Comparison of ENCODE assay signal across 10 mouse cellular contexts in genomic region chr4:131924096-131924810, GRCm38 (mm10). TPM values are rescaled to one million over a fixed set of nuclear protein-coding genes. Genes with fewer than 3 reads are reported as not detected.
DNase-seq lines count a peak whose midpoint lies in the region; ATAC-seq and TF ChIP-seq lines count a peak whose summit lies in the region.
"Had no signal": no experiment of that assay in that cellular context is flagged by ENCODE, and none has a peak within 500 bp of the region (broad histone marks: within the 10 kb centered on the region; RNA-seq: fewer than 3 reads in every experiment).

No protein-coding gene starts in this region.

- no peak for TF ChIP-seq POLR2A in lung, adult 2 months (IDR thresholded peaks at IDR 0.05; ENCODE audit: borderline replicate concordance, extremely low read depth, low read depth, low read length)
- TF ChIP-seq POLR2A in kidney, adult 2 months (IDR thresholded peaks at IDR 0.05; ENCODE audit: low read depth, low read length) = no peak

- H3K4me1 ChIP-seq in heart, embryonic 15.5 days (replicated peaks) = peaks cover 75% of the 10 kb centered on the region
- peaks cover 3% of the 10 kb centered on the region; the same call in 1 of the 2 replicates for H3K4me1 ChIP-seq in lung, adult 2 months (ENCODE audit: control insufficient read depth, insufficient read depth, low read length)
- H3K4me1 ChIP-seq in kidney, adult 2 months (ENCODE audit: control insufficient read depth, insufficient read depth, low read length) = peaks cover 6% of the 10 kb centered on the region; the same call in 1 of the 2 replicates

- 50% methylated on average over 6 of the region's 6 CpGs for WGBS in heart, embryonic 15.5 days
- 77% methylated on average over 6 of the region's 6 CpGs for WGBS in lung, adult 2 months
- WGBS in kidney, adult 2 months = 51% methylated on average over 6 of the region's 6 CpGs

- DNase-seq in heart, adult 9 months (ENCODE audit: low spot score in 2 of 2) = no peak
- DNase-seq in lung, postnatal 36 days = peak; percentile 44
- no peak for DNase-seq in lung, adult 2 months
- peak; percentile 94 for DNase-seq in kidney, adult 2 months
- DNase-seq in kidney, postnatal 4 days = peak; percentile 66 to 79
- DNase-seq: right cerebral cortex, postnatal 25 days had no signal

- no peak overlapping the region for H3K4me2 ChIP-seq in heart, embryonic 15.5 days
- H3K4me2 ChIP-seq: forebrain, embryonic 13.5 days had no signal

- no peak overlapping the region for H3K9ac ChIP-seq in heart, embryonic 15.5 days
- H3K9ac ChIP-seq: forebrain, embryonic 13.5 days had no signal

- ATAC-seq in heart, embryonic 15.5 days (replicated peaks; ENCODE audit: insufficient number of reproducible peaks, insufficient read depth, low FRiP score, low read depth) = no peak
- no peak for ATAC-seq in erythroblast, adult 5-6 weeks (replicated peaks; ENCODE audit: low FRiP score, poor library complexity, severe bottlenecking)
- ATAC-seq: forebrain, embryonic 13.5 days had no signal

- TF ChIP-seq CTCF in lung, adult 2 months (IDR thresholded peaks at IDR 0.05; ENCODE audit: insufficient read depth, low read length) = no peak
- TF ChIP-seq CTCF in kidney, adult 2 months (conservative IDR thresholded peaks at IDR 0.05; ENCODE audit: insufficient read depth, insufficient read length, low read depth, low read length) = no peak

- no peaks in the 10 kb centered on the region for H3K9me3 ChIP-seq in heart, embryonic 15.5 days (replicated peaks)
- H3K9me3 ChIP-seq: forebrain, embryonic 13.5 days had no signal

- 0 out of 2 replicates have a peak overlapping the region, but pooled peaks have one; percentile 19 for H3K27ac ChIP-seq in heart, embryonic 15.5 days
- no peak overlapping the region for H3K27ac ChIP-seq in kidney, adult 2 months (ENCODE audit: insufficient read depth, low read depth, low read length)
- H3K27ac ChIP-seq: forebrain, embryonic 13.5 days had no signal

- H3K36me3 ChIP-seq in heart, embryonic 15.5 days = peaks cover 9% of the 10 kb centered on the region; the same call in 1 of the 2 replicates
- H3K36me3 ChIP-seq in kidney, adult 2 months (ENCODE audit: control insufficient read depth, insufficient read depth, low read length) = peaks cover 3% of the 10 kb centered on the region

- no peak overlapping the region for H3K4me3 ChIP-seq in heart, embryonic 15.5 days
- H3K4me3 ChIP-seq in lung, adult 2 months (replicated peaks; ENCODE audit: extremely low read depth, low read depth, low read length) = no peak overlapping the region
- H3K4me3 ChIP-seq in kidney, adult 2 months (ENCODE audit: insufficient read depth, low read depth, low read length) = no peak overlapping the region
- H3K4me3 ChIP-seq: forebrain, embryonic 13.5 days had no signal

- peaks cover 6% of the 10 kb centered on the region; the same call in 1 of the 2 replicates for H3K27me3 ChIP-seq in heart, embryonic 15.5 days
- H3K27me3 ChIP-seq in kidney, adult 2 months (replicated peaks; ENCODE audit: control insufficient read depth, insufficient read depth, low read length) = no peaks in the 10 kb centered on the region

RNA-seq across cellular contexts. Expression of gene Tmem200b, which starts 2.7 kb away (rescaled TPM):
- 1.2 and 2.6 TPM in 2 replicates for polyA plus RNA-seq in heart, embryonic 15.5 days (2015; fragmentation: Nextera tagmentation; extraction: Ambion mirVana)
- 24.8 and 45.1 TPM in 2 replicates for polyA plus RNA-seq in lung, adult 2 months (2012; rRNA removed)
- 11.3 and 17.0 TPM in 2 replicates for polyA plus RNA-seq in kidney, adult 2 months (2012; rRNA removed)
- not detected in 2 replicates for total RNA-seq in erythroblast, adult 5-6 weeks (2015; ENCODE audit: low replicate concordance)
- total RNA-seq in erythroblast, adult 5-6 weeks (2017; ENCODE audit: low replicate concordance) = 2.0 TPM in 1 of 2 replicates, not detected in the other
- total RNA-seq: megakaryocyte progenitor cell, adult 5-6 weeks had no signal
- polyA plus RNA-seq: forebrain, embryonic 13.5 days had no signal

RNA-seq across cellular contexts. Expression of gene Srsf4, which starts 50.8 kb away (rescaled TPM):
- polyA plus RNA-seq in heart, embryonic 15.5 days (2015; fragmentation: Nextera tagmentation; extraction: Ambion mirVana) = 64.8 and 76.3 TPM in 2 replicates
- polyA plus RNA-seq in lung, adult 2 months (2012; rRNA removed) = 38.0 and 49.9 TPM in 2 replicates
- 32.5 and 35.1 TPM in 2 replicates for polyA plus RNA-seq in kidney, adult 2 months (2012; rRNA removed)
- total RNA-seq in erythroblast, adult 5-6 weeks (2015; ENCODE audit: low replicate concordance) = 20.9 and 23.6 TPM in 2 replicates
- 45.2 and 61.6 TPM in 2 replicates for total RNA-seq in erythroblast, adult 5-6 weeks (2017; ENCODE audit: low replicate concordance)

Comparison
In these comparisons a context has a peak if more than half of its experiments do, and no peak if none do; other contexts are left out.
1. DNase-seq: peak in lung, postnatal 36 days (single experiment), kidney, adult 2 months (single experiment) and kidney, postnatal 4 days (2 of 2); none in heart, adult 9 months (0 of 2) and lung, adult 2 months (single experiment).